Mouse (Mus musculus): Measurements from ENCODE around the gene Ampd3. TPM values are rescaled to one million over a fixed set of nuclear protein-coding genes. Genes with fewer than 3 reads are reported as not detected.

Gene Ampd3
- polyA plus RNA-seq, 1 experiment from 2014 or later = 2.8 TPM

DNA sequence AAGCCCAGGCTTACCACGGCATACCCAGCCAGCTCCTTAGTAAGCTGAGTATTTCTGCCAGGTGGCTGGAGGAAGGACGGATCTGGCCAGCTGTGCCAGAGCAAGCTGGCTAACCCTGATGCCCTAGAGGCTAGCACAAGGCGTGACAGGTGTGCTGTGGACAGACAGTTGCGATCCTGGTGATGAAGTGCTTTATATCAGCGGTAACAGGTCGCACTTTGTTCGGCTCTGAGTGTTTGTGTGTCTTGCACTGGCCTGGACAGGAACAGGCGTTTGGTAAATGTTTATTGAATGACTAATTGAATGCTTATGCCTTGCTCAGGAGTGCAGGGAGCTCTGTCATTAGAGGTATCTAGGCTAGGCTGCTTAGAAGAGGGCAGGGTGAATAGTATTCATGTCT lies 17.0 kb downstream of the Ampd3 start:
- Histone ChIP-seq H3K9ac (no peak overlapping the region), H3K27me3 (no peaks in the 10 kb centered on the region), H3K4me1 (peaks cover 19% of the 10 kb centered on the region), H3K4me3 (no peak overlapping the region), H3K36me3 (no peaks in the 10 kb centered on the region), H3K9me3 (no peaks in the 10 kb centered on the region), H3K27ac (no peak overlapping the region), H3K4me2 (replicated peaks) (no peak overlapping the region)
- WGBS = 42% methylated on average over 8 of the region's 8 CpGs
- no peak; the same call in 1 of the 2 replicates for ATAC-seq (ENCODE audit: low FRiP score, low read depth)

DNA sequence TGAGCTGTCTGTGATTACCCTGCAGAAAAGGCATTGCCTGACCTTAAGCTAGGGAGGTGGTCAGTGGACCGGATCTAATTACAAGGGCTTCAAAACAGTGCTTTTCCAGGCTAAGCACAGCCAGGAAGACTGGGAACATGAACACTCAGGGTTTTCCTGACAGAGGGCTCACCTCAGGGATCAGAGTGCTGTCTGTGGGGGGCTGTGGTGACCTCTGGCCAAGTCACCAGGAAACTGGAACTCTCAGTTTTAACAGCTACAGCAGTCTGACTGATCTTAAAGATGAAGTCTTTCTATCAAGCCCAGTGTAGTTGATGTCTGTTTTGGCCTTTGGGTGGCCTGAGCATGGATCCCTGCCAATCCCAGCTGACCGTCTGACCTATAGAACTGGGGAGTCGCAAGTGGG lies 17.7 kb downstream of the Ampd3 start:
- ATAC-seq (ENCODE audit: low FRiP score, low read depth) = no peak
- Histone ChIP-seq H3K27me3 (no peaks in the 10 kb centered on the region), H3K4me1 (peaks cover 18% of the 10 kb centered on the region), H3K36me3 (no peaks in the 10 kb centered on the region), H3K9me3 (no peaks in the 10 kb centered on the region), H3K4me2 (replicated peaks) (no peak overlapping the region), H3K27ac (no peak overlapping the region), H3K4me3 (no peak overlapping the region), H3K9ac (no peak overlapping the region)
- WGBS = 63% methylated on average over 3 of the region's 3 CpGs

DNA sequence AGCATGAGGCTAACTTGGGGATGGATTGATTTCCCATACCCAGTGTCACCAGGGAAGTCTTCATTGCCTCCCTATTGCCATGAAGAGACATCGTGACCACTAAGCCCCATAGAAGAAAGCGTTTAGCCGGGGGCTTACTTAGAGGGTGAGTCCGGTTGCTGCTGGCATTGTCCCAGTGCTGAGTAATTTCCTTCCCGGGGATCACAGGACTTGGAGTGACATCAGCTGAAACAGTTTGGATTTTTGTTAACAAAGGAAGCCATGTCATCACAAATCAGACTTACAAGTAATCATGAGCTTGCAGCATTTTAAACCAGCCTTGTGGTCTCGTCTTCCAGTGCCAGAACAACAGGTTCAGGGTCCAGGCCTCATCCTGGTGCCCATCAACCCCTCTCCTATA lies 19.3 kb downstream of the Ampd3 start:
- Histone ChIP-seq H3K4me1 (peaks cover 2% of the 10 kb centered on the region), H3K27ac (no peak overlapping the region), H3K4me3 (no peak overlapping the region), H3K9me3 (no peaks in the 10 kb centered on the region), H3K4me2 (replicated peaks) (no peak overlapping the region), H3K36me3 (no peaks in the 10 kb centered on the region), H3K27me3 (no peaks in the 10 kb centered on the region), H3K9ac (no peak overlapping the region)
- 77% methylated on average over 6 of the region's 6 CpGs for WGBS
- no peak for ATAC-seq (ENCODE audit: low FRiP score, low read depth)

DNA sequence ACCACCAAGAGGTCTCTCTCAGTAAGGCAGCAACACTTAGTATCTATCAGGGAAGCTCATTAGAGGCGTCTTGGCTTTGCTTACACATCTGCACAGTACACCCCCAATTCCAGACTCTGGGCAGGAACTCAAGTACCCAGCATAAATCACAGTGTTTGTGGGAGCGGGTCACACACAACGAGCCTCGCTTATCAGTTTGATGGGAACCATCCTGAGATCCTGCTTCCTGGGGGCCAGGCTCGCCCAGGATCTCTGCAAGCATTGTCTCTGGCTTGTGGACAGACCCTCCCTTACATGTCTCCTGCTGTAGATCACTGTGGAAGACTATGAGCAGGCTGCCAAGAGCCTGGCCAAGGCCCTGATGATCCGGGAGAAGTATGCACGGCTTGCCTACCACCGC lies 22.9 kb downstream of the Ampd3 start:
- no peak for ATAC-seq (ENCODE audit: low FRiP score, low read depth)
- H3K4me1 ChIP-seq = peaks cover 7% of the 10 kb centered on the region
- H3K27ac ChIP-seq = no peak overlapping the region
- H3K4me3 ChIP-seq = no peak overlapping the region
- no peak overlapping the region for H3K4me2 ChIP-seq (replicated peaks)
- H3K36me3 ChIP-seq = no peaks in the 10 kb centered on the region
- no peak overlapping the region for H3K9ac ChIP-seq
- no peaks in the 10 kb centered on the region for H3K9me3 ChIP-seq
- H3K27me3 ChIP-seq = no peaks in the 10 kb centered on the region
- 75% methylated on average over 8 of the region's 8 CpGs for WGBS

DNA sequence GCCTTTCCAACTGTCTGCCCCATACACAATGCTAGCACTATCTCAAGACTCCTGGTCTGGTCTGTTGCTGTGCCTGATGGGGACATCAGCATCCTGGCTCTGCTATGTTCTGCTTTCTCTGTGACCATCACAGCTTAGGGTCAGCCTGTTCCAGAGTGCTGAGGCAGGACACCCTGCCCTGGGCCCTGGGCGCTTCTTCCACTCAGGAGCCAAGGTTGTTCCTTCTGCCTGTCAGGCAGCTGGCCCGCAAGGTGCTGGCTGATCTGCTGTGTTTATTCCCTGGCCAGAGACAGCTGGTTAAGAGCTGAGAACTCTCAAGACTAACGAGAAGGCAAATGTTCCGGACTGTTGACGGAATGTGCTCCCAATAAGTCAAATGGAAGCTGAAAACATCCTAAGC lies 24.2 kb downstream of the Ampd3 start:
- no peak overlapping the region for H3K27ac ChIP-seq
- no peak overlapping the region for H3K9ac ChIP-seq
- H3K4me1 ChIP-seq = peaks cover 17% of the 10 kb centered on the region
- no peak overlapping the region for H3K4me3 ChIP-seq
- 77% methylated on average over 5 of the region's 5 CpGs for WGBS
- no peak overlapping the region for H3K4me2 ChIP-seq (replicated peaks)
- H3K9me3 ChIP-seq = no peaks in the 10 kb centered on the region
- ATAC-seq (ENCODE audit: low FRiP score, low read depth) = no peak
- no peaks in the 10 kb centered on the region for H3K27me3 ChIP-seq
- no peaks in the 10 kb centered on the region for H3K36me3 ChIP-seq

DNA sequence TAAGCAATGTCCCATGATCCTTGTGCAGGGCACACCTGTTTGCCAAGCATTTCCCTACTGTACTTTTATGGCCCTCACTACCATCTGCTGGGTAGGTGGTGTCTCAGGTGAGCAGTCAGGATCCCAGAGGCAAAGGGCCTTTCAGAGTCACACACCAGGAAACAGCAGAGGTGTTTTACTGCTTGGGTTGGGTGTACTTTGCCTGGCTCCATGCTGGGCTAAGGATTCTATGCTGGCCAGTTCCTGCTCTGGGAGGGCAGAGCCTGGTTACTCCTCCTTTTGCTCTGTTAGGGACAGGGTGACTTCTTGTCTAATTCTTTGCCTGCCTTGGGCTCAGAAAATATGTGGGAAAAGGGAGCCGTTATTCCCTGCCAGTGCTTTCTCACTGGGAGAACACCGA lies 24.8 kb downstream of the Ampd3 start:
- Histone ChIP-seq H3K27ac (no peak overlapping the region), H3K4me3 (no peak overlapping the region), H3K9me3 (no peaks in the 10 kb centered on the region), H3K27me3 (no peaks in the 10 kb centered on the region), H3K9ac (no peak overlapping the region), H3K36me3 (no peaks in the 10 kb centered on the region), H3K4me2 (replicated peaks) (no peak overlapping the region), H3K4me1 (peaks cover 17% of the 10 kb centered on the region)
- 69% methylated on average over 2 of the region's 2 CpGs for WGBS
- no peak for ATAC-seq (ENCODE audit: low FRiP score, low read depth)

DNA sequence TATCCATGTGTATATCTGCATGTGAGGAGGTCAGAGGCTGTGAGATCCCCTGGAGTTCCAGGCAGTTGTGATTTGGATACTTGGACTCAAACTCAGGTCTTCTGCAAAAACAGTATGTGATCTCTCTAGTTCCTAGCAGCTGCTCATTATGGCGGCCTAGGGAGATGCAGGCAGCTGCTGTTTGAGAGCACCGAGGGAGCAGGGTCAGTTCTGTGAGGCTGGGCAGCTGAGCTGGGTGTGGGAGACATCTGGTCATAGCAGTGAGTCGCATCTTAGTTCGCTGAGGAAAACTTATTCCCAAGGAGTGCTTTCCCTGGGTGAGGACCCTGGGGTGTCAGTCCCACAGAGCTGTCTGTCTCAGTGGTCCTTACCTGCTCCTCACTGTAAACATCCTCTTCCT lies 26.7 kb downstream of the Ampd3 start:
- Histone ChIP-seq H3K4me3 (no peak overlapping the region), H3K4me1 (peaks cover 17% of the 10 kb centered on the region), H3K36me3 (no peaks in the 10 kb centered on the region), H3K9me3 (no peaks in the 10 kb centered on the region), H3K4me2 (replicated peaks) (no peak overlapping the region), H3K9ac (no peak overlapping the region), H3K27me3 (no peaks in the 10 kb centered on the region), H3K27ac (no peak overlapping the region)
- 63% methylated on average over 4 of the region's 4 CpGs for WGBS
- no peak for ATAC-seq (ENCODE audit: low FRiP score, low read depth)

DNA sequence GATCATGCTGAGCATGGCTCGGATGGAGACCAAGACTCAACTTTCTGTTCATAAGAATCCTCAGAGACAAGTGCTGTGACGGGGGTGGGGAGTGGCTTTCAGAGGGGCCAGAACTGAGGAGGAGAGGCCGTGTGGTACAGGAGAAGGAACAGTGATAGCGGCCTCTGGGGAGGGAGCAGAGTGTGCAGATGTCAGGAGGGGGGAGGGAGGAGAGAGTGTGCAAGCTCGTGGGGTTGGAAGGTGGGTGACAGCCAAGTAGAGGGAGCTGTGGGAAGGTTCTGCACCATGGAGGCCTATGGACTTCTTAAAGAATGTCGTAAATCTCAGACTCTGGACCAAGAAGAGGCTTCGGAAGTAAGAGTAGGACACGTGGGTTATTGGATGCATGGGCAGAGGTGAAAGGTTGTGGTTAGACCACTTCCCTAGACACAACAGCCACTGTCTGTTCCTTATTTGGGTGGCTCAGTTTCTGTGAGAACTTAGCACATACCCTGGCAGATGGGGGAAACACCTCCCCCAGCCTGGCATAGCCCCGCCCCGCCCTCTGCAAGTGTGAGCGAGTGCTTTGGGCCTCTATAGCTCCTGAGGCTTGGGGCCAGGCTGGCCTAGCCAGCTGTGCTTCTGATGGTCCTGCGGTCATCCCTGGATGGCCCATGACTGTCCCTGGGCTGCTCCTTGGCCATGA lies 28.5 kb downstream of the Ampd3 start:
- no peaks in the 10 kb centered on the region for H3K27me3 ChIP-seq
- no peak for ATAC-seq (ENCODE audit: low FRiP score, low read depth)
- H3K9me3 ChIP-seq = no peaks in the 10 kb centered on the region
- no peak overlapping the region for H3K4me3 ChIP-seq
- H3K36me3 ChIP-seq = no peaks in the 10 kb centered on the region
- WGBS = 69% methylated on average over 12 of the region's 12 CpGs
- H3K4me1 ChIP-seq = peaks cover 17% of the 10 kb centered on the region
- H3K27ac ChIP-seq = no peak overlapping the region
- H3K9ac ChIP-seq = no peak overlapping the region
- H3K4me2 ChIP-seq (replicated peaks) = no peak overlapping the region

DNA sequence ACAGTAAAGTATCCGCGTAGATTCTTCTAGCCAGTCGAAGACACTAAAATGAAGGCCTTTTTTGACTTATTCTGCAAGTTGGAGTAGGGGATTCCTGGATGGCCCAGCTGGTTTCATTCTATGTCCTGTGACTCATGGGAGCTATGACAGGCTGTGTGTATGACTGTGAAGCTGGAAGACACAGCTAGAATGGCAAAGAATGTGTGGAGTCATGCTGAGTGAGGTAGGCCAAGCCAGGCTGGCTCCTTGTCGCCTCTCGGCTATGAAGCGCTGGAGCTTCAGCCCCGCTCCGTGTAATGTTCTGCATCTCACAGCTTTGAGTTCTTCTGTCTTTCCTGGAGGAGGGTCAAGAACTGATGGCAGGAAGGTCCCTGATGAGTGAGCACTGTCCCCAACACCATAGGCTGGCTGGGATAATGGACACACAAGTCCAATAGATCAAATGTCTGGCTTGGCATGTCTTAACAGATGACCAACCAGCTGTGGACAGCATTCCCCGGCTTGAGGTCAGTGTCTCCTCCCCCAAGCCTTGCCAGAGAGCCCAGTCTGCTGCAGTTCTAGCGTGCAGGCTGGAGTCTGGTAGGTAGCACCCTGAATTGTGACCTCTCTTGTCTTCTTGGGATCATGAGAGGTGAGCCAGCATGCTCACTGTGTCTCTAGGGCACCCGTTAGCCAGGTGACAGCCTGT lies 29.9 kb downstream of the Ampd3 start:
- no peak for ATAC-seq (ENCODE audit: low FRiP score, low read depth)
- H3K27me3 ChIP-seq = no peaks in the 10 kb centered on the region
- H3K9me3 ChIP-seq = no peaks in the 10 kb centered on the region
- H3K36me3 ChIP-seq = no peaks in the 10 kb centered on the region
- no peak overlapping the region for H3K9ac ChIP-seq
- 78% methylated on average over 11 of the region's 11 CpGs for WGBS
- no peak overlapping the region for H3K27ac ChIP-seq
- no peak overlapping the region for H3K4me2 ChIP-seq (replicated peaks)
- H3K4me1 ChIP-seq = peaks cover 14% of the 10 kb centered on the region
- no peak overlapping the region for H3K4me3 ChIP-seq

DNA sequence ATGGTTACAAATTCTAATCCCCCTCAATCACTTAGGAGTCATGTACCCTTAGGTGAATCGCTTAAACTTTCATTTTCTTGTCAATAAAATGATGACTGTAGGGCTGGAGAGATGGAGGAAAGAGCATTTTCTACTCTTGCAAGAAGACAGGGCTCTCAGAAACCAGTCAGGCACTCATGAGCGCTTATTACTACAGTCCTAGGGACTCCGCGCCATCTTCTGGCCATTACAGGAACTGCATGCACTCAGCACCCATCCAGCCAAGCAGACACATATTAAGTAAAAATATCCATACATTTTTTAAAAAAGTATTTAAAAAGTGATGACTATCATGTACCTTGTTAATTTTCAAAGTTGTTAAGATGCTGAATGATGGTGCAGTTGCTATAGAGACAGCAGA lies 33.0 kb downstream of the Ampd3 start:
- H3K27me3 ChIP-seq = no peaks in the 10 kb centered on the region
- WGBS = 4% methylated on average over 4 of the region's 4 CpGs
- no peaks in the 10 kb centered on the region for H3K36me3 ChIP-seq
- peak; percentile 9; the same call in 1 of the 2 replicates for ATAC-seq (ENCODE audit: low FRiP score, low read depth)
- no peak overlapping the region for H3K9ac ChIP-seq
- H3K27ac ChIP-seq = no peak overlapping the region
- peaks cover 10% of the 10 kb centered on the region for H3K4me1 ChIP-seq
- no peaks in the 10 kb centered on the region for H3K9me3 ChIP-seq
- H3K4me2 ChIP-seq (replicated peaks) = no peak overlapping the region
- no peak overlapping the region for H3K4me3 ChIP-seq

DNA sequence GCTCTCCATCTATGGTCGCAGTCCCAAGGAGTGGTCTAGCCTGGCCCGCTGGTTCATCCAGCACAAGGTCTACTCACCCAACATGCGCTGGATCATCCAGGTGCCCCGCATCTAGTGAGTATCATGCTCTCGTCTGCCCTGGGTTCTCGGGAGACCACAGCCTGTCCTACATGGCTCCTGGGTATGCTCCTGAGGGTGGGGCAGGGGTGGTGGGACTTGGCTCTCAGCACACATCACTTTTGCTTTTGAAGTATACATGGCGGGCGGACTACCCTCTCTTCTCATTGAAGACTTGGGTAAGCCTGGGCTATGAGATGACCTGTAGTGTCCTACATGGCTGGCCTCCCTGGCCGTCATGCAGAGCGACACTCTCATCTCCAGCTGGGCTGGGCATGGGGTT lies 35.1 kb downstream of the Ampd3 start:
- WGBS = 91% methylated on average over 10 of the region's 10 CpGs
- no peaks in the 10 kb centered on the region for H3K9me3 ChIP-seq
- 0 out of 2 replicates have a peak, but pooled peaks cover 2% of the 10 kb centered on the region for H3K4me1 ChIP-seq
- H3K27ac ChIP-seq = no peak overlapping the region
- no peak overlapping the region for H3K4me2 ChIP-seq (replicated peaks)
- H3K4me3 ChIP-seq = no peak overlapping the region
- ATAC-seq (ENCODE audit: low FRiP score, low read depth) = no peak
- H3K9ac ChIP-seq = no peak overlapping the region
- no peaks in the 10 kb centered on the region for H3K27me3 ChIP-seq
- no peaks in the 10 kb centered on the region for H3K36me3 ChIP-seq

DNA sequence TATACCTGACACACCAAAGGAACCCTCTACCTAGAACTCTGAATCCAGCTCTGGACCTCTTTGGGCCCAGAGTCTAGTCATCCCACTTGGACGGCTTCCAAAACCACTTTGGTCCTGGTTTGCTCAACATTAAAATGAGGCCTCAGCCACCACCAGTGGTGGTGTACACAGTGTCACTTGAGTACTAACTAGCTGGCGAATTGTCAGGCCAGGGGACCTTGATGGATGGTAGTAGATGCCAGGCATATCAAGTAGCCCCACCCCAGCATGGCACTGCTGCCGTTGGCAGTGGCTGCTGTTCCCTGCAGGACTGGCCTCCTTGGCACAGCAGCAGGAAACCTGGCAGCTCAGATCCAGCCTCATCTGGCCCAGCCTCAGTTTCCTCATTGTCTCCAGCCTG lies 36.3 kb downstream of the Ampd3 start:
- Histone ChIP-seq H3K4me3 (no peak overlapping the region), H3K27me3 (no peaks in the 10 kb centered on the region), H3K4me2 (replicated peaks) (no peak overlapping the region), H3K4me1 (0 out of 2 replicates have a peak, but pooled peaks cover 6% of the 10 kb centered on the region), H3K36me3 (no peaks in the 10 kb centered on the region), H3K27ac (no peak overlapping the region), H3K9ac (0 out of 2 replicates have a peak overlapping the region, but pooled peaks have one; percentile 8), H3K9me3 (no peaks in the 10 kb centered on the region)
- 71% methylated on average over 3 of the region's 3 CpGs for WGBS
- no peak for ATAC-seq (ENCODE audit: low FRiP score, low read depth)
